Mouse (Mus musculus) cerebellum, adult (tissue): ENCODE data around the gene Selenof.

Experiments used
- ATAC-seq: cut with Nextera tagmentation; 2 replicates; pipeline ENCODE4 v1.9.2; 2017; ENCODE audit warnings: mild to moderate bottlenecking, moderate library complexity, mixed read lengths; ENCODE audit not compliant: insufficient number of reproducible peaks, low FRiP score, low TSS enrichment

The Selenof gene

GRCm38 (mm10) chr3:144561511-144562250 is 8.4 kb upstream of the Selenof start:
- ATAC-seq, result peak; percentile 48; the same call in 1 of the 2 replicates

GRCm38 (mm10) chr3:144563916-144564315 is 6.2 kb upstream of the Selenof start:
- no peak for ATAC-seq

- no peak for ATAC-seq
Measured at GRCm38 (mm10) chr3:144565212-144565611, 4.9 kb upstream of the Selenof start.

GRCm38 (mm10) chr3:144568861-144569361 is 1.2 kb upstream of the Selenof start:
- ATAC-seq, result no peak

- ATAC-seq, result peak; percentile 21
Measured at GRCm38 (mm10) chr3:144569401-144569971, 618 bp upstream of the Selenof start.

GRCm38 (mm10) chr3:144570816-144571487 is 848 bp downstream of the Selenof start:
- no peak for ATAC-seq

- ATAC-seq, result no peak
Measured at GRCm38 (mm10) chr3:144574256-144574655, 4.2 kb downstream of the Selenof start.

- ATAC-seq, result no peak
Measured at GRCm38 (mm10) chr3:144577366-144578340, 7.5 kb downstream of the Selenof start.

- ATAC-seq, result no peak
Measured at GRCm38 (mm10) chr3:144578921-144579320, 8.8 kb downstream of the Selenof start.

GRCm38 (mm10) chr3:144579796-144580195 is 9.7 kb downstream of the Selenof start:
- ATAC-seq, result no peak

- ATAC-seq, result no peak
Measured at GRCm38 (mm10) chr3:144580281-144580680, 10.2 kb downstream of the Selenof start.

GRCm38 (mm10) chr3:144581842-144582241 is 11.7 kb downstream of the Selenof start:
- ATAC-seq, result no peak

- no peak for ATAC-seq
Measured at GRCm38 (mm10) chr3:144582306-144582705, 12.2 kb downstream of the Selenof start.

GRCm38 (mm10) chr3:144583789-144584188 is 13.7 kb downstream of the Selenof start:
- no peak for ATAC-seq

- ATAC-seq, result no peak
Measured at GRCm38 (mm10) chr3:144584789-144585553, 14.9 kb downstream of the Selenof start.

GRCm38 (mm10) chr3:144586731-144587130 is 16.6 kb downstream of the Selenof start:
- no peak for ATAC-seq

- no peak for ATAC-seq
Measured at GRCm38 (mm10) chr3:144589189-144589890, 19.2 kb downstream of the Selenof start.

GRCm38 (mm10) chr3:144592992-144593785 is 23.1 kb downstream of the Selenof start:
- no peak for ATAC-seq
